Mouse (Mus musculus): Measurements from ENCODE around the gene Gid4. TPM values are rescaled to one million over a fixed set of nuclear protein-coding genes. Genes with fewer than 3 reads are reported as not detected.
A peak's percentile ranks its signal among the peaks of the same experiment; 100 is the strongest.

Gene Gid4
- 11.3 and 12.2 TPM in 2 replicates for polyA plus RNA-seq (2015; fragmentation: Nextera tagmentation; extraction: Ambion mirVana)

DNA sequence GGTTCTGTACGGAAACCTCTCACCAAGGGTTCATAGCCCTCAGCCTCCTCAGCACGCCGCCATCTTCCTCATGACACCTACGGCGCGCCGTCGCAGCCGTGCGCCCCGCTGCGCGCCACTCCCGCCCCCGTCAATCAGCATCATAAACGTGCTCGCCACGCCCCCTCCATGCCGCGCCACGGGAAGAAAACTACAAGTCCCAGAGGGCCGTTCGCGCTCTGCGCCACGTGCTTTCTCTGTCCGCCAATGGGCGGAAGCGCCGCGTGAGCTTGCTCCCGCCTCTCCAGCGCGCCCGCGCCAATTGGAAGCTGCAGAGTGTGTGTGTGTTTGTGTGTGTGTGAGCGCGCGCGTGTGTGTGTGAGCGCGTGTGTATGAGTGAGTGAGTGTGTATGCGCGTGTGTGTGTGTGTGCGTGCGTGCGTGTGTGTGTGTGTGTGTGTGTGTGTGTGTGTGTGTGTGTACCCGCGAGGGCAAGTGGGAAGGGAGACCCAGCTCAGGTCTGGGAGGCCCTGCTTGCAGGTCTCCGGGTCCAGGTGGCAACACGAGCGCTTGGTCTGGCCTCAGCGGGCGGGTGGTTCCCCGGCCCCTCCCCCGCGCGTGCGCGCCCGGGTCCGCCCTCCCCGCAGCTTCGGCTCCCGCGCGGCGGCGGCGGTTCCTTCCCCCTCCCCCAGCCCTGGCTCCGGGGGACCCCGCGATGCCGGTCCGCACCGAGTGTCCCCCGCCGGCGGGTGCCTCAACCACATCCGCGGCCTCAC, at the start of gene Gid4:
Gid4 (plus strand) TSS at position 183 of the 754 bp plus-strand sequence.
- Histone ChIP-seq H3K36me3 (ENCODE audit: control insufficient read depth, insufficient read depth) (no peaks in the 10 kb centered on the region; the same call in 1 of the 2 replicates), H3K9ac (ENCODE audit: low read depth, low read length) (peak within 1 kb of the TSS; percentile 89), H3K9me3 (ENCODE audit: control insufficient read depth) (no peaks in the 10 kb centered on the region), H3K4me3 (ENCODE audit: low read depth, low read length) (peak within 1 kb of the TSS; percentile 85), H3K27ac (ENCODE audit: low read depth, low read length) (peak within 1 kb of the TSS; percentile 95), H3K4me2 (replicated peaks; ENCODE audit: low read depth) (peak within 1 kb of the TSS; percentile 93), H3K4me1 (replicated peaks; ENCODE audit: control insufficient read depth, insufficient read depth, low read length) (peaks cover 3% of the 10 kb centered on the region; the same call in 1 of the 2 replicates), H3K27me3 (replicated peaks; ENCODE audit: control insufficient read depth, insufficient read depth, low read length) (no peaks in the 10 kb centered on the region)
- under 1% methylated on average over 54 of the region's 81 CpGs for WGBS
- no peak for TF ChIP-seq CTCF (IDR thresholded peaks at IDR 0.05; ENCODE audit: low read depth)
- ATAC-seq = peak; percentile 95

DNA sequence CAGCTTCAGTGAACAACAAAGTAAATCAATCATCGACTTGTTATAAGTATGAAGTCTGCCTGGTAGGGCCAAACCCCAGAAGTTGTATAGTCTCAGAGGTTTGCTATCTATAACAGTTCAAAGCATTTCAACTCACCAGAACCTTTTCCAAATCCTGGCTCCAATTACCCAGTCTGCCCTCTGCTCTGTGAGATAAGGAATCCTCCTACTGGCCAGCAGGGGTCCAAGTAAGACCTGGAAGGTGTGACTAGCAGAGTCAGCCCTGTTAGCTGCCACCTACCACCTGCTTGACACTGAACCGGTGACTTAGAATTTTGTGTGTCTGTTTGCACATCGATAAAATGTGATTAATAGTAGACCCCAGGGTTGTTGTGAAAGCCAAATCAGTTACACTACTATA, 49.7 kb upstream of the Gid4 start:
- H3K27ac ChIP-seq (ENCODE audit: low read depth, low read length) = no peak overlapping the region
- 57% methylated on average over 3 of the region's 3 CpGs for WGBS
- no peak for ATAC-seq
- no peak overlapping the region for H3K9ac ChIP-seq (ENCODE audit: low read depth, low read length)
- H3K9me3 ChIP-seq (ENCODE audit: control insufficient read depth) = no peaks in the 10 kb centered on the region
- no peaks in the 10 kb centered on the region for H3K4me1 ChIP-seq (replicated peaks; ENCODE audit: control insufficient read depth, insufficient read depth, low read length)
- no peak overlapping the region for H3K4me2 ChIP-seq (replicated peaks; ENCODE audit: low read depth)
- TF ChIP-seq CTCF (IDR thresholded peaks at IDR 0.05; ENCODE audit: low read depth) = peak; percentile 57
- no peak overlapping the region for H3K4me3 ChIP-seq (ENCODE audit: low read depth, low read length)
- H3K27me3 ChIP-seq (replicated peaks; ENCODE audit: control insufficient read depth, insufficient read depth, low read length) = no peaks in the 10 kb centered on the region
- H3K36me3 ChIP-seq (ENCODE audit: control insufficient read depth, insufficient read depth) = no peaks in the 10 kb centered on the region

DNA sequence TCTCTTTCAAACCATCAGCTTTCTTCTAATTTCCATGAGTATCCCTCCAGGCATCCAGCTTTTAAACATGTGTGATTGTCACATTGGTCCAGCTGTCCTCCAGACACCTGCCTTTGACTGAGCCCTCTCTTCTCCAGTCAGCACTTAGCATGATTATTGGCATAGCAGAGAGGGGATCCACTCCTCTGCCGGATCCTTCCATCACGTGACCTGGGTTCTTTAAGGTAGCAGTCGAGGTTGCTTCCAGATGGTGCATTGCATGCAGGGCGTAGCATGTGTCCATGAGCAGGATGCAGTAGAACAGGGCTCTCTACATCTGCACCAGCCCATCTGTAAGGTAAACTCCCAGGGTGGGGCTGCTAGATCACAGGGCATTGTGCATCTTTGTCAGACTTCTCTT, 48.0 kb upstream of the Gid4 start:
- no peak overlapping the region for H3K4me3 ChIP-seq (ENCODE audit: low read depth, low read length)
- no peaks in the 10 kb centered on the region for H3K9me3 ChIP-seq (ENCODE audit: control insufficient read depth)
- no peak overlapping the region for H3K27ac ChIP-seq (ENCODE audit: low read depth, low read length)
- no peaks in the 10 kb centered on the region for H3K4me1 ChIP-seq (replicated peaks; ENCODE audit: control insufficient read depth, insufficient read depth, low read length)
- H3K9ac ChIP-seq (ENCODE audit: low read depth, low read length) = no peak overlapping the region
- H3K36me3 ChIP-seq (ENCODE audit: control insufficient read depth, insufficient read depth) = no peaks in the 10 kb centered on the region
- no peaks in the 10 kb centered on the region for H3K27me3 ChIP-seq (replicated peaks; ENCODE audit: control insufficient read depth, insufficient read depth, low read length)
- no peak for ATAC-seq
- TF ChIP-seq CTCF (IDR thresholded peaks at IDR 0.05; ENCODE audit: low read depth) = no peak
- H3K4me2 ChIP-seq (replicated peaks; ENCODE audit: low read depth) = no peak overlapping the region
- WGBS = 68% methylated on average over 4 of the region's 4 CpGs

GRCm38 (mm10) chr11:60369448-60369847, 47.5 kb upstream of the Gid4 start:
- H3K27ac ChIP-seq (ENCODE audit: low read depth, low read length) = no peak overlapping the region
- H3K27me3 ChIP-seq (replicated peaks; ENCODE audit: control insufficient read depth, insufficient read depth, low read length) = no peaks in the 10 kb centered on the region
- no peak overlapping the region for H3K9ac ChIP-seq (ENCODE audit: low read depth, low read length)
- H3K4me3 ChIP-seq (ENCODE audit: low read depth, low read length) = no peak overlapping the region
- no peak for TF ChIP-seq CTCF (IDR thresholded peaks at IDR 0.05; ENCODE audit: low read depth)
- no peak for ATAC-seq
- no peaks in the 10 kb centered on the region for H3K9me3 ChIP-seq (ENCODE audit: control insufficient read depth)
- H3K36me3 ChIP-seq (ENCODE audit: control insufficient read depth, insufficient read depth) = no peaks in the 10 kb centered on the region
- WGBS = 65% methylated on average over 4 of the region's 4 CpGs
- H3K4me2 ChIP-seq (replicated peaks; ENCODE audit: low read depth) = no peak overlapping the region
- H3K4me1 ChIP-seq (replicated peaks; ENCODE audit: control insufficient read depth, insufficient read depth, low read length) = no peaks in the 10 kb centered on the region

DNA sequence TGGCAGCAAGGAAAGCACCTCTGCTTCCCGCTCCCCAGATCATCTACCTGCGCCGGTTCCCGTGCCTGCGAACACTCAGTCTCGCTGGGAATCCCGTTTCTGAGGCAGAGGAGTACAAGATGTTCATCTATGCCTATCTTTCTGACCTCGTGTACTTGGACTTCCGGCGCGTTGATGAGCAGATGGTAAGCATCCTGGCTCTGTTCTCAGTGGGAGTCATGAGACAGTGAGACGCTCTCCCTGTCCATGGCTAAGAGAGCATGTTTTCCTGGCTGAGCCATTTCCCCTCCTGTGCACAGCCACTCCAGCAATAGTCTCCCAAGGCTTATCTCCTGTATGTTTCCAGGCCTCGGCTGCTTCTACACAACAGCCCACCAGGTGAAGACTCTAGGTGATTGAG, 46.5 kb upstream of the Gid4 start:
- Histone ChIP-seq H3K9me3 (ENCODE audit: control insufficient read depth) (no peaks in the 10 kb centered on the region), H3K27me3 (replicated peaks; ENCODE audit: control insufficient read depth, insufficient read depth, low read length) (no peaks in the 10 kb centered on the region), H3K4me3 (ENCODE audit: low read depth, low read length) (no peak overlapping the region), H3K36me3 (ENCODE audit: control insufficient read depth, insufficient read depth) (no peaks in the 10 kb centered on the region), H3K4me2 (replicated peaks; ENCODE audit: low read depth) (no peak overlapping the region), H3K9ac (ENCODE audit: low read depth, low read length) (no peak overlapping the region), H3K27ac (ENCODE audit: low read depth, low read length) (no peak overlapping the region), H3K4me1 (replicated peaks; ENCODE audit: control insufficient read depth, insufficient read depth, low read length) (no peaks in the 10 kb centered on the region)
- no peak for TF ChIP-seq CTCF (IDR thresholded peaks at IDR 0.05; ENCODE audit: low read depth)
- WGBS = 77% methylated on average over 13 of the region's 13 CpGs
- ATAC-seq = no peak

DNA sequence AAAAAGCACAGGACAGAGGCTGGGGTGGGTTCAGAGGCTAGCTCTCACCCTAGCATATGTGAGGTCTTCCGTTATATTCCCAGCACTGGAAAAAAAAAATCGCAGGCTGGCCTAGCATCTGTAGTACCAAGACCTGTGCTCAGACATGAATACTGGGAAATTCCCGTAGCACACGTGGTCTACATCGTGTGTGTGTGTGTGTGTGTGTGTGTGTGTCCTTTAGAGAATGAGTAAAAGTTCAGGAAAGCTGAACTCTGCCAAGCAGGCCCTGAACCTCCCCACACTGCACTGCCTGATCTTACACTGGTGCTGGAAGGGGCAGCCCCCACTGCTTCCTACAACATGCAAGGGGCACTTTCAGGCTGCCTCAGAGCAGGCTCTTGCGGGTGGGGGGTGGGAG, 42.5 kb upstream of the Gid4 start:
- no peak overlapping the region for H3K9ac ChIP-seq (ENCODE audit: low read depth, low read length)
- H3K4me3 ChIP-seq (ENCODE audit: low read depth, low read length) = no peak overlapping the region
- H3K4me2 ChIP-seq (replicated peaks; ENCODE audit: low read depth) = no peak overlapping the region
- no peaks in the 10 kb centered on the region for H3K36me3 ChIP-seq (ENCODE audit: control insufficient read depth, insufficient read depth)
- no peaks in the 10 kb centered on the region for H3K4me1 ChIP-seq (replicated peaks; ENCODE audit: control insufficient read depth, insufficient read depth, low read length)
- no peaks in the 10 kb centered on the region for H3K9me3 ChIP-seq (ENCODE audit: control insufficient read depth)
- no peaks in the 10 kb centered on the region for H3K27me3 ChIP-seq (replicated peaks; ENCODE audit: control insufficient read depth, insufficient read depth, low read length)
- no peak overlapping the region for H3K27ac ChIP-seq (ENCODE audit: low read depth, low read length)
- ATAC-seq = no peak
- no peak for TF ChIP-seq CTCF (IDR thresholded peaks at IDR 0.05; ENCODE audit: low read depth)
- 85% methylated on average over 6 of the region's 6 CpGs for WGBS

Measured in intestine, postnatal 0 days (tissue).